Mouse (Mus musculus): ENCODE data around the gene Rbl1. TPM values are rescaled to one million over a fixed set of nuclear protein-coding genes. Genes with fewer than 3 reads are reported as not detected.

Gene Rbl1
- total and polyA plus RNA-seq, 3 experiments, result 0.84 to 2.1 (median 2.0) TPM

- intact Hi-C loops (cut with DNase I), result loop anchor here (5.0 kb wide), 1 partner anchor 67 kb away; the partner anchor contains the start of gene Rbl1
- TF ChIP-seq EP300 (IDR thresholded peaks at IDR 0.05; ENCODE audit: insufficient read depth, low read depth, low read length), result 0 out of 2 replicates have a peak, but pooled peaks have one; percentile 6
- TF ChIP-seq POLR2A (IDR thresholded peaks at IDR 0.05; ENCODE audit: insufficient read depth, low read depth, low read length), result peak; percentile 69
- peak; percentile 14; the same call in 1 of the 2 replicates for TF ChIP-seq CTCF (IDR thresholded peaks at IDR 0.05)
- H3K27ac ChIP-seq, result peak within 1 kb of the TSS; percentile 93
- peak within 1 kb of the TSS; percentile 78 for H3K9ac ChIP-seq (ENCODE audit: low read depth, low read length)
- DNase-seq, result peak; percentile 96 to 99
- H3K4me3 ChIP-seq, result peak within 1 kb of the TSS; percentile 59
- no peaks in the 10 kb centered on the region for H3K27me3 ChIP-seq (ENCODE audit: control insufficient read depth, insufficient read depth, low read length)
- under 1% methylated on average over 32 of the region's 32 CpGs for WGBS
- peaks cover 7% of the 10 kb centered on the region for H3K4me1 ChIP-seq (ENCODE audit: control insufficient read depth, insufficient read depth, low read length)
- H3K36me3 ChIP-seq (ENCODE audit: control insufficient read depth, insufficient read depth, low read length), result peaks cover 2% of the 10 kb centered on the region; the same call in 1 of the 2 replicates
- H3K79me2 ChIP-seq (replicated peaks; ENCODE audit: control insufficient read depth, insufficient read depth, low read length), result no peaks in the 10 kb centered on the region
Measured at GRCm38 (mm10) chr2:157135014-157135413, 69.3 kb downstream of the Rbl1 start, which contains the start of gene Samhd1. Gene Samhd1, minus strand, starts transcription at chr2:157135265.

GRCm38 (mm10) chr2:157134479-157134931 lies 69.8 kb downstream of the Rbl1 start:
- no peak for DNase-seq
- Histone ChIP-seq H3K36me3 (ENCODE audit: control insufficient read depth, insufficient read depth, low read length) (peaks cover 2% of the 10 kb centered on the region; the same call in 1 of the 2 replicates), H3K27ac (peak overlapping the region; percentile 93), H3K79me2 (replicated peaks; ENCODE audit: control insufficient read depth, insufficient read depth, low read length) (no peaks in the 10 kb centered on the region), H3K4me3 (peak overlapping the region; percentile 59), H3K9ac (ENCODE audit: low read depth, low read length) (peak overlapping the region; percentile 78), H3K27me3 (ENCODE audit: control insufficient read depth, insufficient read depth, low read length) (no peaks in the 10 kb centered on the region), H3K4me1 (ENCODE audit: control insufficient read depth, insufficient read depth, low read length) (peaks cover 8% of the 10 kb centered on the region)
- TF ChIP-seq POLR2A (IDR thresholded peaks at IDR 0.05; ENCODE audit: insufficient read depth, low read depth, low read length), result no peak
- TF ChIP-seq EP300 (IDR thresholded peaks at IDR 0.05; ENCODE audit: insufficient read depth, low read depth, low read length), result no peak
- TF ChIP-seq CTCF (IDR thresholded peaks at IDR 0.05), result no peak
- 1% methylated on average over 25 of the region's 25 CpGs for WGBS
- intact Hi-C loops (cut with DNase I), result no loop called here

GRCm38 (mm10) chr2:157133769-157134478 lies 70.4 kb downstream of the Rbl1 start:
- Histone ChIP-seq H3K79me2 (replicated peaks; ENCODE audit: control insufficient read depth, insufficient read depth, low read length) (no peaks in the 10 kb centered on the region), H3K36me3 (ENCODE audit: control insufficient read depth, insufficient read depth, low read length) (peaks cover 5% of the 10 kb centered on the region), H3K27me3 (ENCODE audit: control insufficient read depth, insufficient read depth, low read length) (no peaks in the 10 kb centered on the region), H3K9ac (ENCODE audit: low read depth, low read length) (peak overlapping the region; percentile 78), H3K4me3 (peak overlapping the region; percentile 59), H3K4me1 (ENCODE audit: control insufficient read depth, insufficient read depth, low read length) (peaks cover 8% of the 10 kb centered on the region), H3K27ac (peak overlapping the region; percentile 93)
- TF ChIP-seq EP300 (IDR thresholded peaks at IDR 0.05; ENCODE audit: insufficient read depth, low read depth, low read length), result no peak
- TF ChIP-seq CTCF (IDR thresholded peaks at IDR 0.05), result no peak
- no peak for TF ChIP-seq POLR2A (IDR thresholded peaks at IDR 0.05; ENCODE audit: insufficient read depth, low read depth, low read length)
- DNase-seq, result no peak
- intact Hi-C loops (cut with DNase I), result no loop called here
- WGBS, result 26% methylated on average over 11 of the region's 11 CpGs

- H3K27me3 ChIP-seq (ENCODE audit: control insufficient read depth, insufficient read depth, low read length), result no peaks in the 10 kb centered on the region
- WGBS, result 68% methylated on average over 3 of the region's 3 CpGs
- peaks cover 8% of the 10 kb centered on the region for H3K36me3 ChIP-seq (ENCODE audit: control insufficient read depth, insufficient read depth, low read length)
- H3K79me2 ChIP-seq (replicated peaks; ENCODE audit: control insufficient read depth, insufficient read depth, low read length), result no peaks in the 10 kb centered on the region
- no peak overlapping the region for H3K4me3 ChIP-seq
- peak in 1 of 2 experiments; percentile 13 for DNase-seq
- H3K4me1 ChIP-seq (ENCODE audit: control insufficient read depth, insufficient read depth, low read length), result peaks cover 8% of the 10 kb centered on the region
- H3K9ac ChIP-seq (ENCODE audit: low read depth, low read length), result no peak overlapping the region
- TF ChIP-seq POLR2A (IDR thresholded peaks at IDR 0.05; ENCODE audit: insufficient read depth, low read depth, low read length), result no peak
- no peak for TF ChIP-seq EP300 (IDR thresholded peaks at IDR 0.05; ENCODE audit: insufficient read depth, low read depth, low read length)
- no peak for TF ChIP-seq CTCF (IDR thresholded peaks at IDR 0.05)
- no peak overlapping the region; the same call in 1 of the 2 replicates for H3K27ac ChIP-seq
- intact Hi-C loops (cut with DNase I), result no loop called here
Measured at GRCm38 (mm10) chr2:157132686-157133540, 71.4 kb downstream of the Rbl1 start.

GRCm38 (mm10) chr2:157132086-157132485 lies 72.2 kb downstream of the Rbl1 start:
- Histone ChIP-seq H3K27me3 (ENCODE audit: control insufficient read depth, insufficient read depth, low read length) (no peaks in the 10 kb centered on the region), H3K27ac (peak overlapping the region; percentile 18; the same call in 1 of the 2 replicates), H3K4me3 (no peak overlapping the region), H3K79me2 (replicated peaks; ENCODE audit: control insufficient read depth, insufficient read depth, low read length) (no peaks in the 10 kb centered on the region), H3K36me3 (ENCODE audit: control insufficient read depth, insufficient read depth, low read length) (peaks cover 8% of the 10 kb centered on the region), H3K9ac (ENCODE audit: low read depth, low read length) (no peak overlapping the region), H3K4me1 (ENCODE audit: control insufficient read depth, insufficient read depth, low read length) (peaks cover 8% of the 10 kb centered on the region)
- peak in 1 of 2 experiments; percentile 10 for DNase-seq
- intact Hi-C loops (cut with DNase I), result no loop called here
- 61% methylated on average over 1 of the region's 1 CpGs for WGBS
- no peak for TF ChIP-seq EP300 (IDR thresholded peaks at IDR 0.05; ENCODE audit: insufficient read depth, low read depth, low read length)
- no peak for TF ChIP-seq CTCF (IDR thresholded peaks at IDR 0.05)
- no peak for TF ChIP-seq POLR2A (IDR thresholded peaks at IDR 0.05; ENCODE audit: insufficient read depth, low read depth, low read length)
